Mouse (Mus musculus): ENCODE data around the gene Best1. TPM values are rescaled to one million over a fixed set of nuclear protein-coding genes. Genes with fewer than 3 reads are reported as not detected.

Gene Best1
- polyA plus RNA-seq, 1 experiment = not detected

DNA sequence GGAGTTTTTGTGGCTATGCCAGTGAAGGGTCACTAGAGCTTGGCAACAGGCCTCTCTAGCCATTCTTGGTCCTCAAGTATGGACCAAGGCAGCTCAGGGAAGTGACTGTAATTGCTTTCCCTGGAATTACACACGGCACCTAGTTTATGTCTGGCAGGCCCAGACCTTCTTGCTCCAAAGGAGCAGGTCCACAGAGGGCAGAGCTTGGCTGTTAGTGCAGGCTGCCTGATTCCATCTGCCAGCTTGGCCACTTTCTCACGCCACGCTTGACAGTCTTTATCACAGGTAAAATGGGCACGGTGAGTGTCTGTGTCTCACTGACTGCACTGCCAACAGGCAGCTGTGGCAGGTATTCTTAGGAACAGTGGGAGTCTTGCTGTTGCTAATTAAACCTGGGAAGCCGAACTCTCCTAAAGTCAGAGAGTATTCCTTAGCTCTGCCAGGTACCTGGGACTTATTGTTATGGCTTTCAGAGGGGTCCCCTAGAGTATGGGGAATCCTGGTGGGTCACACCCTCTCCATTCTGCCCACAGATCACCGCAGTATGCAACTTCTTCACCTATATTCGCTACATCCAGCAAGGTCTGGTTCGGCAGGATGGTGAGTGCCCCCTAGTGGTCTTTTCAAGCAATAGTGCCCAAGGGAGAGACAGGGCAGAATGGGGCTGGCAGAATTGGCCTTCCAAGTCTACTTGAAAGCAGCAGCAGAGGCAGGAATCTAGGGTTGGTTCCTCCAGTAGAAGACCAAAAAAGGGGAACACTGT, 32.0 kb upstream of the Best1 start:
- H3K27ac ChIP-seq (ENCODE audit: insufficient read depth, low read depth, low read length) = no peak overlapping the region
- H3K4me3 ChIP-seq (ENCODE audit: insufficient read depth, low read depth, low read length) = no peak overlapping the region
- 0 out of 2 replicates have a peak, but pooled peaks cover 3% of the 10 kb centered on the region for H3K4me1 ChIP-seq (ENCODE audit: control insufficient read depth, insufficient read depth, low read length)
- 31% methylated on average over 8 of the region's 8 CpGs for WGBS
- TF ChIP-seq POLR2A (IDR thresholded peaks at IDR 0.05; ENCODE audit: insufficient read depth, low read depth, low read length) (no peak), CTCF (IDR thresholded peaks at IDR 0.05; ENCODE audit: insufficient read depth, low read depth, low read length) (peak; percentile 54; the same call in 1 of the 2 replicates)

- TF ChIP-seq POLR2A (IDR thresholded peaks at IDR 0.05; ENCODE audit: insufficient read depth, low read depth, low read length) (no peak), CTCF (IDR thresholded peaks at IDR 0.05; ENCODE audit: insufficient read depth, low read depth, low read length) (no peak)
- H3K4me3 ChIP-seq (ENCODE audit: insufficient read depth, low read depth, low read length) = no peak overlapping the region
- no peak overlapping the region for H3K27ac ChIP-seq (ENCODE audit: insufficient read depth, low read depth, low read length)
- peaks cover 5% of the 10 kb centered on the region; the same call in 1 of the 2 replicates for H3K4me1 ChIP-seq (ENCODE audit: control insufficient read depth, insufficient read depth, low read length)
- 72% methylated on average over 2 of the region's 2 CpGs for WGBS
These were observed 28.3 kb upstream of the Best1 start for GRCm38 (mm10) chr19:10029746-10030145.

GRCm38 (mm10) chr19:10025169-10025875, 23.9 kb upstream of the Best1 start:
- peaks cover 5% of the 10 kb centered on the region; the same call in 1 of the 2 replicates for H3K4me1 ChIP-seq (ENCODE audit: control insufficient read depth, insufficient read depth, low read length)
- no peak overlapping the region for H3K27ac ChIP-seq (ENCODE audit: insufficient read depth, low read depth, low read length)
- no peak for TF ChIP-seq CTCF (IDR thresholded peaks at IDR 0.05; ENCODE audit: insufficient read depth, low read depth, low read length)
- no peak for TF ChIP-seq POLR2A (IDR thresholded peaks at IDR 0.05; ENCODE audit: insufficient read depth, low read depth, low read length)
- H3K4me3 ChIP-seq (ENCODE audit: insufficient read depth, low read depth, low read length) = no peak overlapping the region
- 27% methylated on average over 8 of the region's 8 CpGs for WGBS

GRCm38 (mm10) chr19:10023304-10023758, 21.9 kb upstream of the Best1 start:
- no peak overlapping the region for H3K27ac ChIP-seq (ENCODE audit: insufficient read depth, low read depth, low read length)
- no peak for TF ChIP-seq CTCF (IDR thresholded peaks at IDR 0.05; ENCODE audit: insufficient read depth, low read depth, low read length)
- no peak for TF ChIP-seq POLR2A (IDR thresholded peaks at IDR 0.05; ENCODE audit: insufficient read depth, low read depth, low read length)
- peaks cover 4% of the 10 kb centered on the region for H3K4me1 ChIP-seq (ENCODE audit: control insufficient read depth, insufficient read depth, low read length)
- H3K4me3 ChIP-seq (ENCODE audit: insufficient read depth, low read depth, low read length) = no peak overlapping the region
- 75% methylated on average over 9 of the region's 9 CpGs for WGBS

DNA sequence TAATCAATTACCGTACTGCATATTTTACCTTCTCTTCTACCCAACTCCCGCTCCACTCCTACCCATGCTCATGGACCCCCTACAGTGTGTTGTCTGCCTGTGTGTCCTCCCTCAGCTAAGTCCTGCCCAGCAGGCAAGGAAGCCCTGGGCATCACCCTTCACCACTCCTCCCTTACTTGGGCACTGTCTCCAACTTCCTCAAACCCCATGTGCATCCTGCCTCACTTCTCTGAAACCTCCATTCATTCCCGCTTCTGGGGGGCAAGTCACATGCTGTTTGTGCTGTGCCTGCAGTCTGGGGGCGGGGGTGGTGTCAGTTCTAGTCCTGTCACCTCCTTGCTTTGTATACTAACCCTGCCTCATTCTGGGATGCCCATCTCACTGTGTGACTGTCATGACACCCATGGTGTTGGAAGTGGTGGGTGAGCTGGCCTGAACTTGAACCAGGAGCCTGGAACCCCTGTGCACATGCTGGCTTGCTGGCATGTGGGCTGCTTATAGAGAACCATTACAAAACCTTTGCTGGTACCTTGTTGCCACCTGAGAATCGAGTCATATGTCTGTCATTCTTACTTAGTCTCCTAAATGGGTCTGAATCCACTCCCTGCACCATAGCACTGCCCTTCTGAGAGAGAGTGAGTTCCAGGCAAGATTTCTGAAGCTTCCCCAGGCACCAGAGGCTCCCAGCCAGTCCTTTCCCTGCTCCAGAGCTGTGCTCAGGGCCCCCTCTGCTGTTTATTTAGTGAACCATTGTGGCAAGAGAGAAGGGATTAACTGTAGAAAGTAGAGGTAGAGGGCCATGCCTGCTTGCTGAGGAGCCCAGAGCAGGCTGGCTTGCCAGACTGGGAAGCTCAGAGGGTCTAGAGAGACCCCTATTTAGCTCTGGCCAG, 21.2 kb upstream of the Best1 start:
- WGBS = 64% methylated on average over 5 of the region's 5 CpGs
- H3K27ac ChIP-seq (ENCODE audit: insufficient read depth, low read depth, low read length) = no peak overlapping the region
- TF ChIP-seq POLR2A (IDR thresholded peaks at IDR 0.05; ENCODE audit: insufficient read depth, low read depth, low read length) = no peak
- no peak for TF ChIP-seq CTCF (IDR thresholded peaks at IDR 0.05; ENCODE audit: insufficient read depth, low read depth, low read length)
- H3K4me1 ChIP-seq (ENCODE audit: control insufficient read depth, insufficient read depth, low read length) = peaks cover 10% of the 10 kb centered on the region
- H3K4me3 ChIP-seq (ENCODE audit: insufficient read depth, low read depth, low read length) = no peak overlapping the region

- TF ChIP-seq CTCF (IDR thresholded peaks at IDR 0.05; ENCODE audit: insufficient read depth, low read depth, low read length) (no peak), POLR2A (IDR thresholded peaks at IDR 0.05; ENCODE audit: insufficient read depth, low read depth, low read length) (no peak)
- no peak overlapping the region for H3K4me3 ChIP-seq (ENCODE audit: insufficient read depth, low read depth, low read length)
- WGBS = 87% methylated on average over 2 of the region's 2 CpGs
- peaks cover 11% of the 10 kb centered on the region for H3K4me1 ChIP-seq (ENCODE audit: control insufficient read depth, insufficient read depth, low read length)
- H3K27ac ChIP-seq (ENCODE audit: insufficient read depth, low read depth, low read length) = no peak overlapping the region
These were observed 20.5 kb upstream of the Best1 start for GRCm38 (mm10) chr19:10021981-10022380.

DNA sequence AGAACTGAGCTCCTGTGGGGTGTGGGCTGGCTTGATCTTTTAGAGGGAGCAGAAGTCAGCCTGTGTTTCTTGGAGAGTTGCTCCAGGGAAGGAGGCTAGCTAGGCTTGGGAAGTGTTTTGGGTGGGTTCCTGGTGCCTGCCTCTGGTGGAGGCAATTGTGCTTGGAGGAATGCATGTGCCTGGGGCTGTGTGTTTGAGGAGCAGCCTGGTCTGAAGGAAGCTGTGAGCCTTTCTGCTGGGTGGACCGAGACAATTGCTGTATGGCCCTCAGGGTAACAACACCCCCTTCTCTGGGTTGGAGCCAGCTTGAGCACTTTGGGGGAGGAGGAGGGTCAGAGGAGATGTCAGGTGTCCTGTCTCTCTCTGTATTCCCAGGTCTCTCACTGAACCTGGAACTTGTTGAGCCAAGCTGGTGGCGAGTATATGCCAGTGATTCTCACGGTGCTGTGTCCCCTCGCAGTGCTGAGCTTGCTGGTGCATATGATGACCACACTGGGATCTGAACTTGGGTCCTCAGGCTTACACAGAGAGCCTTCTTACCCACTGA, 17.9 kb upstream of the Best1 start:
- 82% methylated on average over 4 of the region's 4 CpGs for WGBS
- Histone ChIP-seq H3K27ac (ENCODE audit: insufficient read depth, low read depth, low read length) (no peak overlapping the region), H3K4me3 (ENCODE audit: insufficient read depth, low read depth, low read length) (peak overlapping the region; percentile 3; the same call in 1 of the 2 replicates), H3K4me1 (ENCODE audit: control insufficient read depth, insufficient read depth, low read length) (peaks cover 9% of the 10 kb centered on the region)
- no peak for TF ChIP-seq POLR2A (IDR thresholded peaks at IDR 0.05; ENCODE audit: insufficient read depth, low read depth, low read length)
- no peak for TF ChIP-seq CTCF (IDR thresholded peaks at IDR 0.05; ENCODE audit: insufficient read depth, low read depth, low read length)

DNA sequence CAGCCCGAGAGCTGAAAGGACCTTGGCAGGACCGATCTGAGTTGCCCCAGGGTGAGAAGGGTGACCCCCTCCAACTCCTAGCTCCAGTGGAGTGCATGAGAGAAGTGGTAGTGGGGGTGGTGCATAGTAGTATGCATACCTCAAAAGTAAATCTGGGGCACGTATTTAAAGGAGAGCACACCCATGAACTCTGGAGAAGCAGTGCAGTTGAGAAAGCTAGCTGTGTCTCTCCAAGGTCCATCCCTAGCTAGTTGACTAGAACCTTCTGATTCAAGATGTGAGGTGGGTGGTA, 17.0 kb upstream of the Best1 start:
- H3K4me3 ChIP-seq (ENCODE audit: insufficient read depth, low read depth, low read length) = peak overlapping the region; percentile 43
- 11% methylated on average over 3 of the region's 3 CpGs for WGBS
- peaks cover 9% of the 10 kb centered on the region for H3K4me1 ChIP-seq (ENCODE audit: control insufficient read depth, insufficient read depth, low read length)
- no peak overlapping the region for H3K27ac ChIP-seq (ENCODE audit: insufficient read depth, low read depth, low read length)
- TF ChIP-seq CTCF (IDR thresholded peaks at IDR 0.05; ENCODE audit: insufficient read depth, low read depth, low read length) (no peak), POLR2A (IDR thresholded peaks at IDR 0.05; ENCODE audit: insufficient read depth, low read depth, low read length) (no peak)
